Mouse (Mus musculus): ENCODE measurements around the gene Polr2i. TPM values are rescaled to one million over a fixed set of nuclear protein-coding genes. Genes with fewer than 3 reads are reported as not detected.
A peak's percentile ranks its signal among the peaks of the same experiment; 100 is the strongest.
"Not testable (repeated sequence)": the region's sequence is repeated elsewhere in the genome, so short reads cannot be mapped to it uniquely, and the experiment has no call there.

The Polr2i gene
- polyA plus RNA-seq, 1 experiment from 2014 or later: 194 TPM

DNA sequence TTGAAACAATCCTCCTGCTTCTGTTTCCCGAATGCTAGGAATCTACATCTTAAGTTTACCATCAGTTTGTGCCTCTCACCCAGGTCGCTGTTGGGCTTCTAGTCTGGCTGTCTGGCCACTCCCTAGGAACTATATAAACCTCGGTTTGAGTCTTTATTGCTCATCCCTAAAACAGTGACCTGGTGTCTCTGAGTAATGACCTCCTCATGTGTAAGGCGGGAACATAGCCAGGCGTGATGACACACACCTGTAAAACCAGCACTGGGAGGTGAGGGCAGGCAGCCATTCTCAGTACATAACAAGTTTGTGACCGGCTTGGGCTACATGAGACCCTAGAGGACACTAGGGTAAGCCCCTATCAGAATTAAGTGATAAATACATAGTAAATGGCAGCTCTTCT lies 36.3 kb upstream of the Polr2i start:
- no peak for ATAC-seq
- peak overlapping the region; percentile 84 for H3K4me2 ChIP-seq
- peak overlapping the region; percentile 75 for H3K9ac ChIP-seq
- peak overlapping the region; percentile 71 for H3K4me3 ChIP-seq
- H3K36me3 ChIP-seq (ENCODE audit: poor library complexity, severe bottlenecking): peaks cover 23% of the 10 kb centered on the region
- no peaks in the 10 kb centered on the region for H3K27me3 ChIP-seq
- no peak overlapping the region for H3K27ac ChIP-seq
- 70% methylated on average over 6 of the region's 6 CpGs for WGBS
- H3K9me3 ChIP-seq (replicated peaks): no peaks in the 10 kb centered on the region
- peaks cover 26% of the 10 kb centered on the region for H3K4me1 ChIP-seq

GRCm38 (mm10) chr7:30196171-30196570 lies 35.6 kb upstream of the Polr2i start:
- peaks cover 26% of the 10 kb centered on the region for H3K4me1 ChIP-seq
- WGBS: 75% methylated on average over 6 of the region's 6 CpGs

GRCm38 (mm10) chr7:30197592-30198129 lies 34.1 kb upstream of the Polr2i start:
- H3K4me2 ChIP-seq: no peak overlapping the region
- 81% methylated on average over 5 of the region's 5 CpGs for WGBS
- no peak overlapping the region for H3K4me3 ChIP-seq
- no peak for ATAC-seq
- peaks cover 23% of the 10 kb centered on the region for H3K4me1 ChIP-seq
- H3K9ac ChIP-seq: no peak overlapping the region
- H3K27me3 ChIP-seq: no peaks in the 10 kb centered on the region
- H3K27ac ChIP-seq: no peak overlapping the region
- no peaks in the 10 kb centered on the region for H3K9me3 ChIP-seq (replicated peaks)
- H3K36me3 ChIP-seq (ENCODE audit: poor library complexity, severe bottlenecking): peaks cover 1% of the 10 kb centered on the region; the same call in 1 of the 2 replicates

More at GRCm38 (mm10) chr7:30196171-30196570, 35.6 kb upstream of the Polr2i start:
- peaks cover 16% of the 10 kb centered on the region for H3K36me3 ChIP-seq (ENCODE audit: poor library complexity, severe bottlenecking)
- ATAC-seq: no peak
- no peak overlapping the region for H3K4me3 ChIP-seq
- no peak overlapping the region for H3K9ac ChIP-seq
- H3K4me2 ChIP-seq: no peak overlapping the region
- no peaks in the 10 kb centered on the region for H3K27me3 ChIP-seq
- no peak overlapping the region for H3K27ac ChIP-seq
- H3K9me3 ChIP-seq (replicated peaks): no peaks in the 10 kb centered on the region

GRCm38 (mm10) chr7:30198481-30198971 lies 33.2 kb upstream of the Polr2i start, which contains the start of gene Capns1:
Gene Capns1 (minus strand): TSS chr7:30198811.
- Histone ChIP-seq H3K27ac (no peak within 1 kb of the TSS), H3K4me3 (peak within 1 kb of the TSS; percentile 15; the same call in 1 of the 2 replicates), H3K4me1 (peaks cover 14% of the 10 kb centered on the region), H3K27me3 (no peaks in the 10 kb centered on the region), H3K9me3 (replicated peaks) (no peaks in the 10 kb centered on the region), H3K36me3 (ENCODE audit: poor library complexity, severe bottlenecking) (no peaks in the 10 kb centered on the region), H3K9ac (no peak within 1 kb of the TSS), H3K4me2 (peak within 1 kb of the TSS; percentile 45)
- no peak; the same call in 1 of the 2 replicates for ATAC-seq
- 4% methylated on average over 8 of the region's 8 CpGs for WGBS

DNA sequence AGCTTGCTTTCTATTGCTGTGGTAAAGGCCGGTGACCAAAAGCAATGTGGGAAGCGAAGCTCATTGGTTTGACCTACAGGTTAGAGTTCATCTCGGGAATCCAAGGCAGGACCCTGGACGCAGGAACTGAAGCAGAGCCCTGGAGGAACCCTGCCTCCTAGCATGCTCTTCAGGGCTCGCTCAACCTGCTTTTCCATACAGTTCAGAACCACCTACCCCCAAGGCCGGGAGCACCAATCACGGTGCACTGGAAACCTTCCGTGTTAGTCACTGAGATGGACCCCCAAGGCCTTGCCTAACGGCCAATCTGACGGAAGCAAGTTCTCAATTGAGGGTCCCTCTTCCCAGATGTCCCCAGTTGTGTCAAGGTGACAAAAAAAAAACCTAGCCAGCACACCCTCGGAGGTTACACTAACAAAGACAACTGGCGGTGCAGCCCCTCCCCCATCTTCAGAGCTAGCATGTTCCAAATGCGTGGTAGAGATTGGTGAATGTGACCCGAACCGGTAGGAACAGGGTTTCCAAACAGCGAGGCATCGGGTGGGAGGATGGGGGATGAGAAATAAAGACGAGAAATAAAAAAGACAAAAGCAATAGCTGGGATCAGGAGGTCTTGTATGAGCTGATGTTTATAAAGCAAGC lies 32.1 kb upstream of the Polr2i start:
- H3K4me1 ChIP-seq: peaks cover 10% of the 10 kb centered on the region
- no peaks in the 10 kb centered on the region for H3K36me3 ChIP-seq (ENCODE audit: poor library complexity, severe bottlenecking)
- ATAC-seq: no peak
- 78% methylated on average over 18 of the region's 18 CpGs for WGBS
- no peaks in the 10 kb centered on the region for H3K27me3 ChIP-seq
- no peak overlapping the region for H3K9ac ChIP-seq
- H3K4me2 ChIP-seq: no peak overlapping the region
- no peaks in the 10 kb centered on the region for H3K9me3 ChIP-seq (replicated peaks)
- no peak overlapping the region for H3K4me3 ChIP-seq
- H3K27ac ChIP-seq: no peak overlapping the region

GRCm38 (mm10) chr7:30200200-30200599 lies 31.5 kb upstream of the Polr2i start:
- Histone ChIP-seq H3K9me3 (replicated peaks) (no peaks in the 10 kb centered on the region), H3K4me1 (peaks cover 8% of the 10 kb centered on the region), H3K27ac (no peak overlapping the region), H3K9ac (no peak overlapping the region), H3K27me3 (no peaks in the 10 kb centered on the region), H3K4me2 (no peak overlapping the region), H3K4me3 (no peak overlapping the region), H3K36me3 (ENCODE audit: poor library complexity, severe bottlenecking) (no peaks in the 10 kb centered on the region)
- WGBS: 76% methylated on average over 5 of the region's 5 CpGs
- ATAC-seq: no peak

DNA sequence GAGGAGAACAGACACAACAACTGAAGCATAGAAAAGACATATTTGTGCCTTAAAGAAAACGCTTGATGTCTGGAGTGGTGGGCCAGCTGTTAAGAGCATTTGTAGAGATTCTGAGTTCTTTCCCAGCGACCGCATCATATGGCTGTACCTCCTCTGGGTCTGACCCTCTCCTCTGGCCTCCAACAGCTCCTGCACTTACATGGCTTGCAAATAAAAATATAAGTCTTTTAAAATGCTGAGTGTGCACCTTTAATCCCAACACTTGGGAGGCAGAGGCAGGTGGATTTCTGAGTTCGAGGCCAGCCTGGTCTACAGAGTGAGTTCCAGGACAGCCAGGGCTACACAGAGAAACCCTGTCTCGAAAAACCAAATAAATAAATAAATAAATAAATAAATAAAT lies 31.1 kb upstream of the Polr2i start:
- H3K27ac ChIP-seq; H3K9me3 ChIP-seq (replicated peaks); H3K4me1 ChIP-seq; H3K27me3 ChIP-seq; H3K36me3 ChIP-seq (ENCODE audit: poor library complexity, severe bottlenecking); H3K9ac ChIP-seq; H3K4me2 ChIP-seq; ATAC-seq; H3K4me3 ChIP-seq: not testable (repeated sequence)
- WGBS: 91% methylated on average over 5 of the region's 5 CpGs

- Histone ChIP-seq H3K27me3 (no peaks in the 10 kb centered on the region), H3K9ac (no peak overlapping the region), H3K4me1 (0 out of 2 replicates have a peak, but pooled peaks cover 4% of the 10 kb centered on the region), H3K9me3 (replicated peaks) (no peaks in the 10 kb centered on the region), H3K27ac (no peak overlapping the region), H3K4me3 (no peak overlapping the region), H3K36me3 (ENCODE audit: poor library complexity, severe bottlenecking) (no peaks in the 10 kb centered on the region), H3K4me2 (no peak overlapping the region)
- ATAC-seq: no peak
- WGBS: 88% methylated on average over 11 of the region's 11 CpGs
These were observed 28.7 kb upstream of the Polr2i start for GRCm38 (mm10) chr7:30202895-30203690.

DNA sequence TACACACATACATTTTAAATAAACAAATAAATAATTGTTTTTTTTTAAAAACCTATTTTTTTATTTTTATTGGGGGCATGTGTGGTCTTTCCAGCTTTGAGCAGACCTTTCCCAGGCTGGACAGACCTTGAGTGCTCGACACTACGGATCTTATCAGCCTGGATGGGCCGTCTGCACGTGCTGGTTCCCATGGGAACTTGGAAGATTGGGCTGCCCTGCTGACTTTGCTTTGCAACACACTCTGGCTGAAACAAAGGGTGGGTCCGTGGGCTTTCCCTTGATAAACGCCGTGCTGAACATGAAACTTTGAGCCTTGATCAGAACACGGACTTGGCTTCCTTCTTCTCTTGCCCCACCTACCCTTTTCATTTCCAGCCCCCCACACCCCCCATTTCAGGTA lies 27.4 kb upstream of the Polr2i start:
- Histone ChIP-seq H3K9ac (no peak overlapping the region), H3K27ac (no peak overlapping the region), H3K4me3 (no peak overlapping the region), H3K36me3 (ENCODE audit: poor library complexity, severe bottlenecking) (no peaks in the 10 kb centered on the region), H3K9me3 (replicated peaks) (no peaks in the 10 kb centered on the region), H3K4me1 (no peaks in the 10 kb centered on the region), H3K4me2 (no peak overlapping the region), H3K27me3 (no peaks in the 10 kb centered on the region)
- ATAC-seq: no peak
- 21% methylated on average over 8 of the region's 8 CpGs for WGBS

- Histone ChIP-seq H3K27me3 (no peaks in the 10 kb centered on the region), H3K4me3 (no peak overlapping the region), H3K27ac (no peak overlapping the region), H3K4me1 (no peaks in the 10 kb centered on the region), H3K4me2 (no peak overlapping the region), H3K9ac (no peak overlapping the region), H3K9me3 (replicated peaks) (no peaks in the 10 kb centered on the region), H3K36me3 (ENCODE audit: poor library complexity, severe bottlenecking) (no peaks in the 10 kb centered on the region)
- no peak for ATAC-seq
- WGBS: 6% methylated on average over 2 of the region's 2 CpGs
These were observed 26.4 kb upstream of the Polr2i start for GRCm38 (mm10) chr7:30205383-30205782.

GRCm38 (mm10) chr7:30206364-30206763 lies 25.4 kb upstream of the Polr2i start:
- H3K4me1 ChIP-seq; H3K4me2 ChIP-seq; H3K27ac ChIP-seq; H3K27me3 ChIP-seq; H3K9me3 ChIP-seq (replicated peaks); H3K36me3 ChIP-seq (ENCODE audit: poor library complexity, severe bottlenecking); H3K9ac ChIP-seq; ATAC-seq; H3K4me3 ChIP-seq: not testable (repeated sequence)
- 61% methylated on average over 5 of the region's 5 CpGs for WGBS

DNA sequence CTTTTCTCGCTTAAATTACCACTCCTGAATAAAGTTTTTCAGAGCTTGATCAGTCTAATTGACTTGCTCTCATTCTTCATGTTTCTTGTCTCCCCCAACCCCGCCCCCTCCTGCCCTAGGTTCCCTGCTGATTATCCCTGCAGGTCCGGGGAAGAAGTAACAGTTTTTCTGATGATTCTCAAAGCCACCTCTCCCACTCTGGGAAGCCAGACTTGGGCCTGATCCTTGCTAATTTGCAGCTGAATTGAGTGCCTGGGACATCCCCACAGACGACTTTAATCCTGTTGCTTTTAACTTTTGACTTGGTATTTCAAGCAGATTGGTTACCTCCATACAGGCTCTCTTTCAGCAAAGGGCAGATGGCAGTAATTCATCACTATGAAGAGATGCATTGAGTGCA lies 20.7 kb upstream of the Polr2i start:
- Histone ChIP-seq H3K27ac (no peak overlapping the region), H3K4me3 (no peak overlapping the region), H3K9ac (no peak overlapping the region), H3K36me3 (ENCODE audit: poor library complexity, severe bottlenecking) (no peaks in the 10 kb centered on the region), H3K4me2 (no peak overlapping the region), H3K4me1 (no peaks in the 10 kb centered on the region), H3K9me3 (replicated peaks) (no peaks in the 10 kb centered on the region), H3K27me3 (no peaks in the 10 kb centered on the region)
- 15% methylated on average over 4 of the region's 4 CpGs for WGBS
- ATAC-seq: no peak

Measured in forebrain, embryonic 13.5 days (tissue).